Mouse (Mus musculus): ENCODE measurements at regions not wholly inside any gene's neighbourhood (a gene's known extent, or its start where the extent isn't known, plus 50 kb on each side); places are given as distances from the start of the nearest gene placed in this dataset.

DNA sequence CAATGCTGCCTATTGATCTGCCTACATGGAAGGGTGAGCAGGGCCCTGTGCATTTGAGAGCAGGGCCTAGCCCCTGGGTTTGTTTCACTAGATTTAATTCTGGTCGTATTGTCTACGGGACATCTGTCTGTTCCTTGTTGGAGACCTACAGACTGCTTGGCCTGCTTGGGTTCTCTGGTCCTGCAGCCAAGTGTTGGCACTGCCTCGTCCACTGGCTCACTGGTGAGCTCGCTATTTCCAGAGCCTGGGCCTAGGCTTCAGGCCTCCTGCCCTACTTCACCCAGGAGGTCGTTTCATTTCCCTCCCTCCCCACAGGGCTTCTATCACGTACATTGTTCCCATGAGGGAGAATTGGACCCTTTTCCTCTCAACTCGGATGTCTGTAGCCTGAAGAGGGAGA is 62.2 kb upstream of the Blcap start:
- no peaks in the 10 kb centered on the region for H3K79me2 ChIP-seq (ENCODE audit: control insufficient read depth, insufficient read depth, low read length)
- H3K36me3 ChIP-seq (ENCODE audit: control insufficient read depth, insufficient read depth, low read length), result no peaks in the 10 kb centered on the region
- TF ChIP-seq POLR2A (IDR thresholded peaks at IDR 0.05; ENCODE audit: extremely low read depth, insufficient read depth, low read length), result no peak
- TF ChIP-seq CTCF (IDR thresholded peaks at IDR 0.05; ENCODE audit: low read depth, low read length), result no peak
- H3K9ac ChIP-seq (ENCODE audit: low read depth, low read length), result no peak overlapping the region
- no peak for DNase-seq (ENCODE audit: extremely low read depth, low read depth, low spot score)
- H3K4me1 ChIP-seq (ENCODE audit: control insufficient read depth, insufficient read depth, low read length), result no peaks in the 10 kb centered on the region
- H3K27me3 ChIP-seq (ENCODE audit: control insufficient read depth, insufficient read depth, low read length), result no peaks in the 10 kb centered on the region
- no peak overlapping the region for H3K4me3 ChIP-seq (ENCODE audit: insufficient read depth, low read depth, low read length)
- 74% methylated on average over 7 of the region's 7 CpGs for WGBS
- H3K27ac ChIP-seq (replicated peaks; ENCODE audit: insufficient read depth, low read depth, low read length), result no peak overlapping the region

DNA sequence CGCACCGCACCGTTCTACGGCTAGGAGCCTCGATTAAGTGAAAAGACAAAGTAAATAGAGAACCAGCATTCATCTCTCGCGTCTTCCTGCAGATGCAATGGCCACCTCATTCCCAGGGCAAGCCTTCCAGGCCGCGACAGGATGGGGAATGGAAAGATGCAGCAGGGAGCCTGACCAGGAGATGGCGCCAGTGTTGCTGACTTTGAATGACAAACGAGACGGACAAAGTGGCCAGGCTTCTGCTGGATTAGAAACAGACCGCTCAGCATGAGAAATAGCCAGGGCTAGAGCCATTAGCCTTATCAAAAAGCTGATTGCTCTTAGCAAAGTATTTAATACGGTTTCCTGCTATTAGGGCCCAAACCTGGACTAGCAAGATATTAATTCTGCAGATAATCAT is 64.6 kb upstream of the Blcap start:
- Histone ChIP-seq H3K4me1 (ENCODE audit: control insufficient read depth, insufficient read depth, low read length) (no peaks in the 10 kb centered on the region), H3K27me3 (ENCODE audit: control insufficient read depth, insufficient read depth, low read length) (no peaks in the 10 kb centered on the region), H3K9ac (ENCODE audit: low read depth, low read length) (no peak overlapping the region), H3K79me2 (ENCODE audit: control insufficient read depth, insufficient read depth, low read length) (no peaks in the 10 kb centered on the region), H3K4me3 (ENCODE audit: insufficient read depth, low read depth, low read length) (no peak overlapping the region), H3K36me3 (ENCODE audit: control insufficient read depth, insufficient read depth, low read length) (no peaks in the 10 kb centered on the region), H3K27ac (replicated peaks; ENCODE audit: insufficient read depth, low read depth, low read length) (no peak overlapping the region)
- WGBS, result 4% methylated on average over 14 of the region's 14 CpGs
- peak; percentile 46 for DNase-seq (ENCODE audit: extremely low read depth, low read depth, low spot score)
- TF ChIP-seq POLR2A (IDR thresholded peaks at IDR 0.05; ENCODE audit: extremely low read depth, insufficient read depth, low read length) (no peak), CTCF (IDR thresholded peaks at IDR 0.05; ENCODE audit: low read depth, low read length) (peak; percentile 98)

DNA sequence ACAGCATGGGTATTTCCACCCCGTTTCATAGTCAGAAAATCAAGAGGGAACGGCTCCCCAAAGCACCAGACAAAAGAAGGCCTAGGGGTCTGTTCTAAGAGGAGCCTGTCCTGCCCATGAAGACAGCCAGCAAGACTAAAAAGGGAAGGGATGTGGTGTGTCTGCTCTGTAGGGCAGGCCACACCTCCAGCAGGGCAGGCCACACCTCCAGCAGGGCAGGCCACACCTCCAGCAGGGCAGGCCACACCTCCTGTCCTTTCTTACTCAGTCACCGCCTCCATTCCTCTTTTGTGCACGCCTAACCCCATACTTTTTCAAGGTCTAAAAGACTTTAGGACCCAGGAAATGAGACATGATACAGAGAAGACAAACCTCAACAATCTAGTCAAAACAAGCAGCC is 69.8 kb upstream of the Blcap start:
- Histone ChIP-seq H3K36me3 (ENCODE audit: control insufficient read depth, insufficient read depth, low read length) (no peaks in the 10 kb centered on the region), H3K27ac (replicated peaks; ENCODE audit: insufficient read depth, low read depth, low read length) (no peak overlapping the region), H3K4me3 (ENCODE audit: insufficient read depth, low read depth, low read length) (no peak overlapping the region), H3K27me3 (ENCODE audit: control insufficient read depth, insufficient read depth, low read length) (no peaks in the 10 kb centered on the region), H3K4me1 (ENCODE audit: control insufficient read depth, insufficient read depth, low read length) (no peaks in the 10 kb centered on the region), H3K79me2 (ENCODE audit: control insufficient read depth, insufficient read depth, low read length) (no peaks in the 10 kb centered on the region), H3K9ac (ENCODE audit: low read depth, low read length) (no peak overlapping the region)
- 53% methylated on average over 4 of the region's 4 CpGs for WGBS
- DNase-seq (ENCODE audit: extremely low read depth, low read depth, low spot score), result no peak
- TF ChIP-seq CTCF (IDR thresholded peaks at IDR 0.05; ENCODE audit: low read depth, low read length) (no peak), POLR2A (IDR thresholded peaks at IDR 0.05; ENCODE audit: extremely low read depth, insufficient read depth, low read length) (no peak)

DNA sequence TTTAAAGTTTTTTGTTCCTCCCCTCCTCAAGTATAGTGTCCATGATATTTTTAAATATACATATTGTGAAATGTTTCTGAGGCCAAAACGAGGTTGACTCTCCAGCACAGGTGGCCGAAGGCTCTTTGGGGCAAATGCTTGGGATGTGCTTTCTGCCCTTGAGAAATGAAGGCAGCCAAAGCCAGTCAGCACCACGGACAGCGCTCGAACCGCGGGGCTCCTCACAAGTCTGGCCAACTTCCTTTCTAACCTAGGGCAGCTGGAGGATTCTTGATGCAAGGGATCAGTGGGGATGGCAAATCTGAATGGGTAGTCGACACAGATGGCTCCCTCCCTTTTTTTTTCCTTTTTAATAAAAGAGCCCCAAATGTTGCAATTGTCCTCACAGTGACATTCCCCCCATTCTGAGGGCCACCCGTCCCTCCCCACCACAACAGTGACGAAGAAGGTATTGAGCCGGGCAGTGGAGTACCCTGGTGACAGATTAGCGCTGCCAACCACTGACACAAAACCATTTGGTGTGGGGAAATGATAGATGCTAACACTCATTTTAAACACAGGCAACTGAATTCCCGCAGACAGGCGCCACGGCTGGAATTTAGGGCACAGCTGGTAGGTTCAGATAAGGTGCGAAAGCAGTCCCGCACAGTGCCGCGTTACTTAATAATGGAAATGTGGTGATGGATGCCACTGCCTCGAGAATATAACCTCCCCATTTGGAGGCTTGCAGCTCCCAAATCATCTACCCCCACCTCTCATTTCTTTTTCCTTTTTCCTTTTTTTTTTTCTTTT is 73.4 kb upstream of the Ctnnbl1 start:
- TF ChIP-seq POLR2A (IDR thresholded peaks at IDR 0.05; ENCODE audit: extremely low read depth, insufficient read depth, low read length), result no peak
- no peak for TF ChIP-seq CTCF (IDR thresholded peaks at IDR 0.05; ENCODE audit: low read depth, low read length)
- H3K27ac ChIP-seq (replicated peaks; ENCODE audit: insufficient read depth, low read depth, low read length), result no peak overlapping the region
- H3K4me1 ChIP-seq (ENCODE audit: control insufficient read depth, insufficient read depth, low read length), result no peaks in the 10 kb centered on the region
- H3K27me3 ChIP-seq (ENCODE audit: control insufficient read depth, insufficient read depth, low read length), result no peaks in the 10 kb centered on the region
- H3K36me3 ChIP-seq (ENCODE audit: control insufficient read depth, insufficient read depth, low read length), result no peaks in the 10 kb centered on the region
- H3K9ac ChIP-seq (ENCODE audit: low read depth, low read length), result no peak overlapping the region
- no peak for DNase-seq (ENCODE audit: extremely low read depth, low read depth, low spot score)
- no peak overlapping the region for H3K4me3 ChIP-seq (ENCODE audit: insufficient read depth, low read depth, low read length)
- H3K79me2 ChIP-seq (ENCODE audit: control insufficient read depth, insufficient read depth, low read length), result no peaks in the 10 kb centered on the region
- 29% methylated on average over 20 of the region's 20 CpGs for WGBS

DNA sequence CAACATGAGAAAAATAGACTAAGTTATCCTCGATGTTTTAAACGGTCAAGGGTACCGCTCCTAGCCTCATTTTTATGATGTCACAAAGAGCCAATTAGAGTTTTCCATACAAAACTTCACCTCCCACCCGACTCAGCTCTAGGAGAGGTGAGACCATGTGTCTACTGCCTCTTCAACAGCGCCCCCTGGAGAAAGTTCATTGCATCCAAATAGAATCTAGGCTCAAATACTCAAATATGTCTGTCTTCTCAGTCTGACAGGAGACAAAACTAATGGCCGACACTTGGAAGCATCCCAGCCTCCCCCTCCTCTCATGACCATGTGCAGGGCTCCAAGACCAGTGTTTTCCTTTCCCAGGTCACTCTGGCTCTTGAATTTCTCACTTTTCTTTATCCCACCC is 72.7 kb upstream of the Ctnnbl1 start:
- DNase-seq (ENCODE audit: extremely low read depth, low read depth, low spot score), result no peak
- 47% methylated on average over 6 of the region's 6 CpGs for WGBS

DNA sequence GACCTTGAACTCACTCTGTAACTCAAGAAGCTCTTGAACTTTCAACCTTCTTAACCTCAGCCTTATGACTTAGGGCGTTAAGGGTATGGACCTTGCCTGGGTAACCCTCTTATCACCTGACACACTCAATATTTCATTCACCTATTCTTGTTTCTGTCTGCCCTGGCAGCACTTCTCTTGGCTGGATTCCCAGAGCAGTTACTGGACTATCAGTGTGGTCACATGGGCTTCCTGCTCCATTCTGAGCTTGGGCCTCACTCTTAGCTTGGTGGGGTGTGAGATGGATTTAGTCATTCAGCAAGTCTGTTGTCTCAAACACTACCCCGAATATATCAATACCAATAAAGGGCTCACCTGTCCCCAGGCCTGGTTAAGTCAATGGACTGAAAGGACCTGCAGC is 67.0 kb upstream of the Ctnnbl1 start:
- WGBS, result 46% methylated on average over 2 of the region's 2 CpGs
- Histone ChIP-seq H3K36me3 (ENCODE audit: control insufficient read depth, insufficient read depth, low read length) (no peaks in the 10 kb centered on the region), H3K4me3 (ENCODE audit: insufficient read depth, low read depth, low read length) (no peak overlapping the region), H3K9ac (ENCODE audit: low read depth, low read length) (no peak overlapping the region), H3K79me2 (ENCODE audit: control insufficient read depth, insufficient read depth, low read length) (no peaks in the 10 kb centered on the region), H3K4me1 (ENCODE audit: control insufficient read depth, insufficient read depth, low read length) (no peaks in the 10 kb centered on the region), H3K27ac (replicated peaks; ENCODE audit: insufficient read depth, low read depth, low read length) (no peak overlapping the region), H3K27me3 (ENCODE audit: control insufficient read depth, insufficient read depth, low read length) (no peaks in the 10 kb centered on the region)
- DNase-seq (ENCODE audit: extremely low read depth, low read depth, low spot score), result peak; percentile 5
- no peak for TF ChIP-seq POLR2A (IDR thresholded peaks at IDR 0.05; ENCODE audit: extremely low read depth, insufficient read depth, low read length)
- no peak for TF ChIP-seq CTCF (IDR thresholded peaks at IDR 0.05; ENCODE audit: low read depth, low read length)

More for the DNA sequence above, 72.7 kb upstream of the Ctnnbl1 start:
- TF ChIP-seq POLR2A (IDR thresholded peaks at IDR 0.05; ENCODE audit: extremely low read depth, insufficient read depth, low read length) (no peak), CTCF (IDR thresholded peaks at IDR 0.05; ENCODE audit: low read depth, low read length) (no peak)
- no peaks in the 10 kb centered on the region for H3K79me2 ChIP-seq (ENCODE audit: control insufficient read depth, insufficient read depth, low read length)
- H3K36me3 ChIP-seq (ENCODE audit: control insufficient read depth, insufficient read depth, low read length), result no peaks in the 10 kb centered on the region
- no peaks in the 10 kb centered on the region for H3K27me3 ChIP-seq (ENCODE audit: control insufficient read depth, insufficient read depth, low read length)
- H3K9ac ChIP-seq (ENCODE audit: low read depth, low read length), result no peak overlapping the region
- no peak overlapping the region for H3K27ac ChIP-seq (replicated peaks; ENCODE audit: insufficient read depth, low read depth, low read length)
- H3K4me1 ChIP-seq (ENCODE audit: control insufficient read depth, insufficient read depth, low read length), result no peaks in the 10 kb centered on the region
- H3K4me3 ChIP-seq (ENCODE audit: insufficient read depth, low read depth, low read length), result no peak overlapping the region
